Mouse (Mus musculus) activated CD4-positive, CD25-positive, alpha-beta regulatory T cell, adult 4 months (primary cell): ENCODE data around the gene Tmem259. TPM values are rescaled to one million over a fixed set of nuclear protein-coding genes. Genes with fewer than 3 reads are reported as not detected.

ENCODE experiments used
- ATAC-seq: one replicate; pipeline ENCODE4 v1.8.0; 2017
- polyA plus RNA-seq, 2 experiments: library from polyadenylated mRNA; unstranded; fragments of 100-300 nt; shearing (Covaris generic); gene quantifications; one replicate each; pipeline ENCODE4 v1.2.1; 2017

Gene Tmem259
- polyA plus RNA-seq, 2 experiments from 2014 or later = 1.9 to 3.8 TPM

GRCm38 (mm10) chr10:79986963-79987362, 2.8 kb upstream of the Tmem259 start:
- no peak for ATAC-seq

- ATAC-seq = no peak
These were observed 2.2 kb upstream of the Tmem259 start for GRCm38 (mm10) chr10:79986232-79986878.

DNA sequence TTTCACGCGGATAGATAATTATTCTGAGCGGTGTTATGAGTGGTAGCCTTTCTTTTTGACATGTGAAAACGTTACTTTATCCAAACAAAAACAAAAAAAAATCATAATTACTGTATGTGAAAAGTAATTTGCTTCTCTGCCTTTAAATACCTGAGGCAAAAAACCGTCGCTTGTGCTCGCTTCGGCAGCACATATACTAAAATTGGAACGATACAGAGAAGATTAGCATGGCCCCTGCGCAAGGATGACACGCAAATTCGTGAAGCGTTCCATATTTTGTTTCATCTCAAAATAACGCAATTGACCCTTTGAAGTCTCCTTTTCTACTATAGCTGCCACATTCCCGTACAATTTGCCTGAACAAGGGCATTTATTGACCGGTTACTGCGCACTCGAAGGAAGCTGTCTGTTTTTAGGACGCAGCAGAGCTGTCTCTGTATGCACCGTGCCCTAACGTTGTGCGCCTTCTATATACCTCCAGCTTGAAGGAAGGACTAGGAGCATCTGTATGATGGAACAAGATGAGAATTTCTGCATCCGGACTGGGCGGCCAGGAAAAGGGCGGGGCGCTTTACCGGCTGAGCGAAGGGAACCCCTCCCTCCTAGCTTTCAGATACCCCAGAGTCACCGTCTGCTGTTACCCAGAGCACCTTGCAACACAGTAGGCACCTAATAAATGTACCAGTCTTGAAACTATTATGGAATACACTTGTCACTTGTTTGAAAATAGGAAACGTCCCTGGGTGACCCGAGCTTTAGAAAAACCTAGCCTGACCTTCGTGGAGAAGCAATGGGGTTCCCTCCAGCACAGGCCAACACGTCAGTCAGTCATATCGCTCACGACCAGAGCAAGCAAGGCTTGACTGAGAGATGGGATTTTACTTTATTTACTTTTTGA, 1.5 kb upstream of the Tmem259 start:
- ATAC-seq = peak; percentile 6

- peak; percentile 78 for ATAC-seq
These were observed 741 bp upstream of the Tmem259 start for GRCm38 (mm10) chr10:79984871-79985270.

GRCm38 (mm10) chr10:79983670-79984069, 460 bp downstream of the Tmem259 start:
- ATAC-seq = no peak

DNA sequence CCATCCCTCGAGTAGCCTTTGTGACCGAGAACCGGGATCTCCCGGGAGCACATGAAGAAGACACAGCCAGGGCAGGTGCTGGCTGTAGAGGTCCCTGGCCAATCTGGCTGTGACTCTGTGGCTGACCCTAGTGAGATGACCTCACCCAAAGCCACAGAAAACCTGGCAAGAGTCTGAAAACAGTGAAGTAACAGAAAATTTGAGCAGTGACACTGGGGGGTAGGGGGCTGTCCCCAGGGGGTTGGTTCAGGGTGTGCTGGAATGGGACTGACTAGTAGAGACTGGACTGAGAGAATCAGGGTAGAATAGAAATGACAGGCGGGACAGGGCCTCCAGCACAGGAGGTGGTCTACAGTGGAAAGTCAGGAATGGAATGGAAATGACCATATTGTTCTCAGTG, 925 bp downstream of the Tmem259 start:
- no peak for ATAC-seq

GRCm38 (mm10) chr10:79979401-79980155, 4.6 kb downstream of the Tmem259 start:
- no peak for ATAC-seq

- no peak for ATAC-seq
These were observed 6.1 kb downstream of the Tmem259 start for GRCm38 (mm10) chr10:79978061-79978460.

- no peak for ATAC-seq
These were observed 6.8 kb downstream of the Tmem259 start for GRCm38 (mm10) chr10:79977324-79977723.

- no peak for ATAC-seq
These were observed 7.4 kb downstream of the Tmem259 start for GRCm38 (mm10) chr10:79976722-79977107.

DNA sequence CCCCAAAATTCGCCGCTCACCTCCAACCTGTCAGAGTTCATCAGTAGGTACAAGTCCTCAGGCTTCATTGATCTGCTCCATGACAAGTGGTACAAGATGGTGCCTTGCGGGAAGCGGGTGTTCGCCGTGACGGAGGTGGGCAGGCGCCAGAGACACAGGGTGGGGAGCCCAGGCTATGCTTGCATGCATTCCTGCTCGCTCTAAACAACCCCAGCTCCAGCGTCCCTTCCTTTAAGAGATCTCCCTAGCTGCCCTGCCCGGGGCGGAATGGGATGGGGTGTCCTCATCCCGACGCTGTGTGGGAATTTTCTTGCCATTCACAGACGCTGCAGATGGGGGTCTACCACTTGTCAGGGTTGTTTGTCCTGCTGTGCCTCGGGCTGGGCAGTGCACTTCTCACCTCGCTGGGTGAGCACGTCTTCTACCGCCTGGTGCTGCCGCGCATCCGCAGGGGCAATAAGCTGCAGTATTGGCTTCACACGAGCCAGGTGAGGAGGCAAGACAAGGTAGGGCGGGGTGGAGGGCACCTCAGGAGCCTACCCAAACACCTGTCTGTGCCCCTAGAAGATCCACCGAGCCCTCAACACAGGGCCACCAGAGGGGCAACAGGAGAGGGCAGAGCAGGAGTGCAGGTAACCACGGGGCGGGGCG, 7.9 kb downstream of the Tmem259 start:
- ATAC-seq = no peak

DNA sequence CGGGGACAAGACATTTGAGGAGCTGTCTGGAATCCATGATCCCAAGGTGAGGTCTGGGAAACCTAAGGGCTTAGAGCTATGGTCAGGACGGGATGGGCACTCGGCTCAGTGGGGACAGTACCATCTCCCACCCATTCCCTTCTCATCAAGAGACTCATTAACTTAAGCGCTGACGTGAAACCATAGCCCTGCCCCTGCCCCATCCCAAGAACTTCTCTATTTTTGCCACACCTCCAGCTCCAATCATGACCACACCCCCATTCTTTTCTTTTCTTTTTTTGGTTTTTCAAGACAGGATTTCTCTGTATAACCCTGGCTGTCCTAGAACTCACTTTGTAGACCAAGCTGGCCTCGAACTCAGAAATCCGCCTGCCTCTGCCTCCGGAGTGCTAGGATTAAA, 9.5 kb downstream of the Tmem259 start:
- ATAC-seq = no peak

DNA sequence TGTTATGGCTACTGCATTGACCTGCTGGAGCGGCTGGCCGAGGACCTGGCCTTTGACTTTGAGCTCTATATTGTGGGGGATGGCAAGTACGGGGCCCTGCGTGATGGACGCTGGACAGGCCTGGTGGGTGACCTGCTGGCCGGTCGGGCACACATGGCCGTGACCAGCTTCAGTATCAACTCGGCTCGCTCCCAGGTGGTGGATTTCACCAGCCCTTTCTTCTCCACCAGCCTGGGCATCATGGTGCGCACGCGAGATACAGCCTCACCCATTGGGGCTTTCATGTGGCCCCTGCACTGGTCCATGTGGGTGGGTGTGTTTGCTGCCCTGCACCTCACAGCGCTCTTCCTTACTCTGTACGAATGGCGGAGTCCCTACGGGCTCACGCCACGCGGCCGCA, 10.0 kb downstream of the Tmem259 start:
- no peak for ATAC-seq

DNA sequence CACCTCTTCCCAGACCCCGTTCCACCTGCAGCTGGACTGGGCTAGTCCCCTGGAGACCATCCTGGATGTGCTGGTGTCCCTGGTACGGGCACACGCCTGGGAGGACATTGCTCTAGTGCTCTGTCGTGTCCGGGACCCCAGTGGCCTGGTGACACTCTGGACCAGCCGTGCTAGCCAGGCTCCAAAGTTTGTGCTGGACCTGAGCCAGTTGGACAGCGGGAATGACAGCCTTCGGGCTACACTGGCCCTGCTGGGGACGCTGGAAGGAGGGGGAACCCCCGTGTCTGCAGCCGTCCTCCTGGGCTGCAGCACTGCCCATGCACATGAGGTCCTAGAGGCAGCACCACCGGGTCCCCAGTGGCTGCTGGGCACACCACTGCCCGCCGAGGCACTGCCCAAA, 11.3 kb downstream of the Tmem259 start:
- no peak for ATAC-seq

DNA sequence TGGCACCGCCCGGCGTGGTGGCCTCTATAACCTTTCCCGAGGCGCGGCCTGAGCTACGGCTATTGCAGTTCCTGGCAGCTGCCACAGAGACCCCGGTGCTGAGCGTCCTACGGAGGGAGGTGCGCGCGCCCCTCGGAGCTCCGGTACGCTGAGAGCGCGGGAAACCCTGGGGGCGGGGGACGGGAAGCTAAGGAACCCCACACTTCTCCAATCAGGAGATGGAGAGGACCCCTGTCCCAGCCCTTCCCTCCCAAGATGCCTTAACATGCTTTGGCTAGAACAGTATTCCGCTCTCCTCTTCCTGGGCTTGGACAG, 13.0 kb downstream of the Tmem259 start:
- no peak for ATAC-seq

- ATAC-seq = no peak
These were observed 13.5 kb downstream of the Tmem259 start, which contains the start of gene Grin3b for GRCm38 (mm10) chr10:79970415-79971182. Grin3b (plus strand) TSS chr10:79970715.

GRCm38 (mm10) chr10:79969124-79969568, 15.0 kb downstream of the Tmem259 start:
- no peak for ATAC-seq

GRCm38 (mm10) chr10:79968181-79968580, 15.9 kb downstream of the Tmem259 start:
- no peak for ATAC-seq

DNA sequence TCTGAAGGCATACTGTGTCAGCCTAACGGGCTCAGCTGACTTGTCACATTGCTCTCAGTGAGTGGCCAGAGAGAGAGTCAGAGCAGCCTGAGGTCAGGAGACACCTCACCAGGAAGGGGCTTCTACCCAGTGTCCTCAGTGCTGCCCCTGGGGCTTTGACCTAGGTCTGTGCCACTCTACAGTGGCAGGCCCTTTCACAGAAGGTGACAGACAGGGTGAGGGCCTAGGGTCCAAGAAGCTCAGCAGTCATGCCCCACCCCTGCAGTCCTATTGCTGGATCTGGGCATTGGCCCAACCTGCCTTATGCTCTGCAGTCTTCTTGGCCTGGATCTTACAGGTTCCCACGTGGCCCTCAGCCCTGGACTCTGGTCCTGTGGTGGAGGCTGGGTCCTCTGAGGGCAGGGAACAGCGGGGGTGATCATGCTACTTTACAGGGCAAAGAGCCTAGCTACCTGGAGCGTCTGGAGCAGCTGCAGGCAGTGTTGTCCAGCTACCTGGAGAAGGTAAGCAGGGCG, 17.2 kb downstream of the Tmem259 start:
- no peak for ATAC-seq

DNA sequence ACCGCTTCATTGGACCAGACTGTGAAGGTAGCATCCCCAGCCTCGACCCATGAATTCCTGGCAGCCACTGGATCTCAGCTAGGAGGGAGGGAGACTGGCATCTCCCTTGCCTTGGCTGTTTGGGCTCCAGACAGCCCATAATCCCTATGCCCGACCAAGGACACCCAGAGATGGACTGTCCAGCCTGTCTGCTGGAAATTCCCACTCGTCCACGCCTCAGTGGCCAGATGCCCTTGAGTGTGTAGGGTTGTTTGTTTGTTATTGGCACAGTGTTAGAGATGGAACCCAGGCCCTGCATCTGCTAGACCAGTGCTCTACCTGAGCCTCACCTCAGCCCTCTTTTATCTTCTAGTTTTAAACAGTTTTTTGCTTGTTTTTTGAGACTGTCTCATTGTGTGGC, 18.8 kb downstream of the Tmem259 start:
- ATAC-seq = no peak

DNA sequence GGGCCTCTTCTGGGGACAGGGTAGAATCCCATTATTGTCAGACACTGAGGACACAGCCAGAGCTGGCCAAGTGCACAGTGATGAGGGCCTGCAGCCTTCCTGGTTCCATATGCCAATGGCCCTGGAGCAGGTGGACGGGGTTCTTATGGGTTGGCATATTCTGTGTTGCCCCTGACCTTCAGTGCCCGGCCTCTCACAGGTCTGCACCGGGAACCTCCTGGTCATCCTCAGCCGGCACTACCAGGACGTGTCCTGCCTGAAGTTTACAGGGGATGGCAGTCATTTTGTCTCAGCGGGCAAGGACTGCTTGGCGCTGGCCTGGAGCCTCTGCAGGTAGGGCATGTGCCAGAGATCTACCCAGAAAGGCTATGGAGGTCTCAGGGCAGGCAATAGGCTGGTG, 19.4 kb downstream of the Tmem259 start:
- ATAC-seq = no peak
